Mouse (Mus musculus): ENCODE results near the gene Usp36.
A peak's percentile ranks its signal among the peaks of the same experiment; 100 is the strongest.
"Not testable (repeated sequence)": the region's sequence is repeated elsewhere in the genome, so short reads cannot be mapped to it uniquely, and the experiment has no call there.

Gene Usp36

DNA sequence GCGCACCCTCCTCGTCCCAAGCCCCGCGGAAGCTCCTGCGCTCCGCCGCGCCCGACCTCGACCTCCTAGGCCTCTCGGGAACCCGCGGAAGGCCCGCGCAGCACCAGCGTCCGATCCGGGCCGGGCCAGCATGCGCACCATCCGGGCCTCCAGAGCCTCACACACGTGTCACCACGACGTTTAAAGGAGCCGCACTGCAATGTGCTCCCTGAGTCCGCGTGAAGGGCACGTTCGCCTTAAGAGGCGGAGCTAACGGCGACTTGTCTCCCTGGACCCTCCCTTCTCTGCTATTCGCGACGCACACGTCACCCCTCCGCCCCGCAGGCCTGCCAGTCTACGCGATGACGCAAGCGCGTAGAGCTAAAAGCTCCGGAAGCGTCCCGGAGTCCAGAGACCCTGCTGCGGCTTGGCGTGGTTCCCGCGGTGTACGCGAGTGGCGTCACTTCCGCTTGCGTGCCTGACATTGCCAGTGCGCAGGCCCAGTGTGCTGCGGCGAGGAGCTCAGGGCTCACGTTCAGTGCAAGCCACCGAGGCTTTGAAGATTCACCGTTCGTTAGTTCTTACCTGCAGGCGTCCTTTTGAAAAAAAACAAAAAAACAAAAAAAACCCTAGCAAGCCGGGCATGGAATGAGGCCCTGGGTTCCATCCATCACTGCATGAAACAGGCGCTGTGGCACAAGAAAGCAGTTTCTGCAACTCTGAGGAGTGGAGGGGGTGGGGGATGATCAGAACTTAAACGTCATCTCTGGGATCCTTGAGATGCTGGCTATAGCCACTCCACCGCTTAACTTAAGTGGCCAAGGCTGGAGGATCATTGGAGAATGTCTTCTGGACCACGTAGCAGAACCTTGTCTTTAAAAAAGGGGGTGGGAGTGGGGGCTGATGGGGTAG is at the start of gene Usp36:
Gene Usp36 (minus strand): TSS at position 246 of the 891 bp plus-strand sequence.
- peak; percentile 99 for DNase-seq (ENCODE audit: low read depth, low spot score)

DNA sequence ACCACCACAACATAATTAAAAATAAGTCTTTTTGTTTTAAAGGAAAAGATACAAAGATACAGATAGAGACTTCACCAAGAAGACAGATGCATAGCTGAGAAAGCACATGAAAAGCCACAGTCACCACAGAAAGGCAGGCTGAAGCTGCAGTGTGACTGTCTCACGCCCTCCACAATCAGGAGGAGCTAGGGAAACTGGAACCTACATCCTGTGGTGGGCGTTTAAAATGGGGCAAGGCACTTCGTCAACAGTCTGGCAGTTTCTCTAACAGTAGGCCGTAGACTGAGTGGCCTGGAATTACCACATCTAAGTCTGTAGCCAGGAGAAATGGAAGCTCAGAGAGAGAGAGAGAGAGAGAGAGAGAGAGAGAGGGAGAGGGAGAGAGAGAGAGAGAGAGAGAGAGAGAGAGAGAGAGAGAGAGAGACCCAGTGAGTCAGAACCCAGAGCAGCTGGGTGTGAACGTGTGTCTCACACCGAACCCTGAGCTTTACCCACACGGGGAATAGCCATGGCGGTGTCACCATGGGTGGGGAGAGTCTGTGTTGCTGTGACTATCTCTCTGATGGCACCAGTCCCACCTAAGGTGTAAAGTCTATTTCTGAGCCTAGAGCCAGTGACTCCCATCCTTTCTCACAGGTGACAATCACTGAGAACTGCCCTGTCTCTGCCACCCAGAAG is 47.6 kb upstream of the Usp36 start:
- no peak for DNase-seq (ENCODE audit: low read depth, low spot score)

- DNase-seq (ENCODE audit: low read depth, low spot score), result no peak
Observed at GRCm38 (mm10) chr11:118333431-118333830, 43.4 kb upstream of the Usp36 start.

- no peak for DNase-seq (ENCODE audit: low read depth, low spot score)
Observed at GRCm38 (mm10) chr11:118332376-118332775, 42.3 kb upstream of the Usp36 start.

DNA sequence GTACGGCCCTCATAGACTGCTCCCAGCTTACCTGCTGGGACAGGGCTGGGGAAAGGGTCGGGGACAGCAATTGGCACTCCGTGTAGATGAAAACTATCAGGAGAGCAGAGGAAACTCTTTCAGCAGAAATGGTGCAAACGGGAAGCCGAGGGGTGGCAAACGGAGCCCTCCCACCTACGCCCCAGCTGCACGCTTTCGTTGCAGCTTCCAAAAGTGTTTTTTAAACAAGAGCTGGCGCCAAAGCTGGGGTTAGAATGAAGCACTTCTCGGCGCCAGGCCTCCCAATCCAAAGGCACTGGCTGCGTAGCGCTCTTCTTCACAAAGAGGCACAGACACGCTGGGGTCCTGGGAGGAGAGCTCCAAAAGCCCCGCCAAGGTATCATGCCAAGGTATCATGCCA is 40.7 kb upstream of the Usp36 start:
- no peak for DNase-seq (ENCODE audit: low read depth, low spot score)

DNA sequence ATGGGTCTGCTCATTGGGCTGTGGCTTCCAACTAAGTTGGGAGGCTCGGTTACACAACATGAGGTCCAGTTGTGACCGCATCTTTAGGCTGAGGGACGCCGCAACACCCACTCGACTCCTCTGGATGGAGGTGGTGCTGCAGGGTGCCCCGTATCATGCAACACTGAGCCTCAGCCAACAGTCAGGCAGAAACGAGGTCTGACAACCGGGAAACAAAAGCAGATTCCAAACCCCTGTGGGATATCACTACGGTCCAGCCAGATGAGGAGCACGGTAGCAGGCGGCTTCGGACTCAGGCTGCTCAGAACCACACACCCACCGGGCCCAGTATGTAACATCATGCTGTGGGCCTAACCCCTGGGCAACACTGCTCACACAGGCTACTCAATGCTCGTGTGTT is 40.3 kb upstream of the Usp36 start:
- no peak for DNase-seq (ENCODE audit: low read depth, low spot score)

GRCm38 (mm10) chr11:118328947-118329346 is 38.9 kb upstream of the Usp36 start:
- DNase-seq (ENCODE audit: low read depth, low spot score), result no peak

DNA sequence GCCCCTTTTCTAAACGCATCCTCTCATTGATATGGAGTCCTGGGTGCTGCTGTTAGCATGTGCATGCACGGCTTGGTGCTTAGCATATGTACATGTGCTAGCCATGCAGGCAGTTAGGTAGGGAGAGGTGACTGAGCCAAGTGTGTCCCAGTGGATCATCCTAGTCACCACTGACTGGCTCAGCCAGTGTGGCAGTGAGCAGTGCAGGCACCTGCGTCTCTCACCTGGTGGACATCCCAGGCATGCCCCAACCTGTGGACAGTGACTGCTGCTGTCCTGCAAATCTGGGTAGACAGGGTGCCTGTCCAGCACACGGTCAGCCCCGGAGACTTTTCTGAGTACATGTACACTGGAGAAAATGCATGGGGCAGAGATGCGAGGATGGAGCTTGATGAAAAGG is 38.5 kb upstream of the Usp36 start:
- no peak for DNase-seq (ENCODE audit: low read depth, low spot score)

DNA sequence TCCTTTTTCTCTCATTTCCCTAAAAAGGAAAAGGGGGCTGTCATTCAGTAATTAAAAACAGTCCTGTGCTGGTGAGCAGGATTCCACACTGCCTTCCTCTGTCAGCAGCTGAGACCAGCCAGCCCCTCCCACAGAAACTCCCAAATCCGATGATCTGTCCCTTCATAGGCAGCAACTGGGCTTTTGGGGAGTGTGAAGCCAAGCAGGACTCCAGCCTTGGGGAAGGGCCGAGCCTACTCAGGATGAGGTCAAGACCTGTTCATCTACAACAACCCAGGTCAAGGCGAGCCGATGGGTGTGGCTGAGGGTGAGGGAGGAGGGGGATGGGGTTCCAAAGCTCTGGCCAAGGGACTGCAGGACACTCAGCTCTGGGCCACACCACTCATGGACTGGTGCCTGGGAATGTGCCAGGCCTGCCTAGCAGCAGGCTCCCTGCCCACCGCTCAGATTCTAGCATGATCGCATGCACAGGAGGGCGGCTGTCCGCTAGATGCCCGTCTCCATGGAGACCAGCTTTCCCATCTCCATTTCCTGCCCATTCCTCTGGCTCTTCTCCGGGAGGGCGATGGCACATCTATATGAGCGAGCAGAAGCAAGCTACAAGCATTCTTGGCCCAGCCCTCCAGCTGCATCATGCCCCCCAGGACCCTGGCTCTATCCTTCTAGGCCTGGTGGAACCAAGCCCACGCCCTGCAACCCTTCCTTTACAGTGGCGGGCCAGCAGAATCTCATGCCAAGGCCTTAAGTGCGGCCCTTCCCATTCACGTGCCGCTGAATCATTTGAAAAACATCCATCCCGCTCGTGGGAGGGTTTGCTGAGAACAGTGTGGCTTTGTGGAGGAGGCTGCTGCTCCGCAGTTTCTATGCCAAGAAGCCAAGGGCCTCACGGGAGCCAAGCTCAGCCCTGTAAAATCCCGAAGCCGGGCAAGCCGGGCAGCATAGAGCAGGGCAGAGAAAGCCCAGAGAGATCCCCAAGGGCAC is 37.2 kb upstream of the Usp36 start:
- no peak for DNase-seq (ENCODE audit: low read depth, low spot score)

GRCm38 (mm10) chr11:118326491-118326890 is 36.4 kb upstream of the Usp36 start:
- no peak for DNase-seq (ENCODE audit: low read depth, low spot score)

- DNase-seq (ENCODE audit: low read depth, low spot score), result no peak
Observed at GRCm38 (mm10) chr11:118324541-118324940, 34.5 kb upstream of the Usp36 start.

DNA sequence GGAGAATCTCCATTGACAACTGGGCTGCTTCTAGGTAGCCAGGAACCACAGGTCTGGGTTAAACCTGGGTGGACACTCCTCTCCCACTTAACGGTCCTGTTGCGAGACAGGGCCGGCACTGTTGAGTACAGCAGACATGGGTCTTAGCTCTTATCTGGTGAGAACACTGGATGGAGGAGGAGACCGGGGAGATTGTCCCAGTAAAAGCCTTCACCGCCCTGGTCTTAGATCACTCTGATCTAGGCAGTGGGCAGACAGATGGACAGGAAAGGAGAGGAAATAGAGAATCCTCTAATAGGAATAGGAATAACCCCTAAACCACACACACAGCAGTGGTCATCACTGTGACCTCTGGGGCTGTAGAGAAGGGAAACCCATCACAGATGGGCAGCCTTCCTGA is 33.9 kb upstream of the Usp36 start:
- DNase-seq (ENCODE audit: low read depth, low spot score), result no peak

- no peak for DNase-seq (ENCODE audit: low read depth, low spot score)
Observed at GRCm38 (mm10) chr11:118322647-118323046, 32.6 kb upstream of the Usp36 start.

DNA sequence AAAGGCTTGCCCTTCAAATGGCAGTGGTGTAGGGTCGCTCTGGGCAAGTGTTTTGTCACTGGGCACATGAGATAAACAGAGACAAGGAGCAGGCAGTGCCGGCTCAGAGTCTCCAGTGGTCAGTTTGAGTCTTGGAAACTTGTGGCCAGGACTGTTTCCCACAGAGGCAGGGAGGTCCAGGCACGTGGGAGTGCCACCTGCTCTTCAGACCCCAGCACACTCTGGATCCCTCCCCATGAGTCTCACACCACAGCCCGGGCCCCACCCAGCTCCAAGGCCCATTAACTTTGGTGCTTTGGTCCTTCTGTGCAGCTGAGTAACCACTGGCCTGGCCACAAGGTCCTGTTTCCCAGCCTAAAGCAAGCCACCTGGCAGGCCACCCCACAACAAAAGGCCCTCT is 31.9 kb upstream of the Usp36 start:
- no peak for DNase-seq (ENCODE audit: low read depth, low spot score)

- DNase-seq (ENCODE audit: low read depth, low spot score), result no peak
Observed at GRCm38 (mm10) chr11:118321500-118321899, 31.5 kb upstream of the Usp36 start.

DNA sequence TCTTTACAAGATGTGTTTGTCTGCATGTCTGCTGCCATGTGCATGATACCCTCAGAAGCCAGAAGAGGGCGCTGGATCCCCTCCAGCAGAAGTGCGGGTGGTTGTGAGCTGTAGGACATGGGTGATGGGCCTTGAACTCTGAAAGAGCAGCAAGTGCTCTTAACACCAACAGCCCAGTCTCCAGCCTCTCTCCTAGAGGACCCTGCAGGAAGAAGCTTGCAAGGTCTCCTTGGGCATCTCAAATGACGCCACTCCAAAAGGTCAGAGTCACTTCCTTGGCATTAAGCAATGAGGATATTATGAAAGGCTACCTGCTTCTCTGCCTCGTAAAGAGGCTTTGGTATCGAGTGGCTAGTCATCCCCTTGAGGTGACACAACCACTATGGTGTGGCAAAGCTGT is 28.6 kb upstream of the Usp36 start:
- peak; percentile 39 for DNase-seq (ENCODE audit: low read depth, low spot score)

DNA sequence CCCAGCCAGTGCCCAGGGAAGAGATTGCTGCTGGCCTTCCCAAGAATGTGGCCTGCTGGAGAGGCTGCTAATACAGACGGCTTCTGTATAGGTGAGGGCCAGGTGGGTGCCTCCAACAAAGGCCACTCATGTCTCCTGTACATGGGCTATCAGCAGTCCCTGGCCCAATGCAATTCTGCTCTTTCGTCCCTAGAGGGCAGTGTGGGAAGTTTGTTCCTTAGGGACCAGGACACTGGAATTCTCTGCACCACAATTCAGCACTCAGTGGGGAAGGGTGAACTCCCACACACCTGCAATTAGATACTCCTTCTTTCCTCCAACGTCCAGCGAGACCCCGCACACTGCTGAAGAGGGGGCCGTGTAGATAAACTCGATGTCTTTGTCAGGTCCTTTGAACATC is 27.1 kb upstream of the Usp36 start:
- peak; percentile 56 for DNase-seq (ENCODE audit: low read depth, low spot score)

GRCm38 (mm10) chr11:118316231-118316806 is 26.3 kb upstream of the Usp36 start:
- DNase-seq (ENCODE audit: low read depth, low spot score), result no peak

DNA sequence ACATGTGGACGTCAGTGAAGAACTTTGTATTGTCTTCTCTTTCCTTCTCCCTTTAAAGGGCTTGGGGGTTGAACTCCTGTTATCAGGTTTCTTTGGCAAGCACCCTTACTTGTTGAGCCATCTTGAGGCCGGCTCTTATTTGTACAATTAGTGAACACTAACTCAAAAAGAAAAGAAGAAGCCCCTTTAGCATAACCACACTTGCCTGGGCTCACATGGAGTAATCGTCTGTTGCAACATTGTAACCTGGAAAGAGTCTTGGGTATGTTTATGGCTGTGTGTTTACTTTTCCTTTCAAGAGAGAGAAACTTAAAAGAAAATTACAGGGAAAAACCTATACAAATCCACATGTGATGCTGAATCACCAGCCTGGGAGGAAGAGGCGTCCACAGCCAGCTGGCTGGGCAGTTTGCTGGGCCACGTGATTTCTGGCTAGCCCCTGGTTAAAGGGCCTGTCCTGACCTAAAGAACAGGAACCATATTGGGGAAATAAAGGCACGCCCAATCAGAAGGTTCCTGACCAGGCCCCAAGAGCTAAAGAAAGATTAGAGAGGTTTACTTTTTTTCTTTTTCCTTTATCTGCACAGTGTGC is 22.2 kb upstream of the Usp36 start:
- no peak for DNase-seq (ENCODE audit: low read depth, low spot score)

- DNase-seq (ENCODE audit: low read depth, low spot score), result not testable (repeated sequence)
Observed at GRCm38 (mm10) chr11:118307962-118308361, 17.9 kb upstream of the Usp36 start.

DNA sequence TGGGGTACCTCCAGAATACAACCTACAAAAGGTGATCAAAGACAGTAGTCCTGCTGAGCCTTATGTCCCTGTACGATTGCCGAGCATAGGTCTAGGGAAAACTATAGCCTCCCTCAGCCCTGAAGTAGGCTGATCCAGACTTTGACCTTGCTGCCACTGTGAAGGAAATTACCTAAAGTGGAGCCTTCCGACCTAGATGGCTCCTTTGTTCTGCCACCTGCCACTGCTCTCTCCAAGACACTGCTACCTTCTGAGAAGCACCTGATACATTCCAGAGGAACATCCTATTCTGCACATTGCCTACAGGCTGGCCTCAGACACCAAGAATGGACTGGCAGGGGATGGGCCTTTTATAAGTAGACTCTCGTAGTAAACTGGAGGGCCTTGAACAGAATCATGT is 13.9 kb upstream of the Usp36 start:
- DNase-seq (ENCODE audit: low read depth, low spot score), result not testable (repeated sequence)
